Mouse (Mus musculus): ENCODE data around the gene Nkx1-1. TPM values are rescaled to one million over a fixed set of nuclear protein-coding genes. Genes with fewer than 3 reads are reported as not detected.

Gene Nkx1-1
- total RNA-seq (2023), result not detected

DNA sequence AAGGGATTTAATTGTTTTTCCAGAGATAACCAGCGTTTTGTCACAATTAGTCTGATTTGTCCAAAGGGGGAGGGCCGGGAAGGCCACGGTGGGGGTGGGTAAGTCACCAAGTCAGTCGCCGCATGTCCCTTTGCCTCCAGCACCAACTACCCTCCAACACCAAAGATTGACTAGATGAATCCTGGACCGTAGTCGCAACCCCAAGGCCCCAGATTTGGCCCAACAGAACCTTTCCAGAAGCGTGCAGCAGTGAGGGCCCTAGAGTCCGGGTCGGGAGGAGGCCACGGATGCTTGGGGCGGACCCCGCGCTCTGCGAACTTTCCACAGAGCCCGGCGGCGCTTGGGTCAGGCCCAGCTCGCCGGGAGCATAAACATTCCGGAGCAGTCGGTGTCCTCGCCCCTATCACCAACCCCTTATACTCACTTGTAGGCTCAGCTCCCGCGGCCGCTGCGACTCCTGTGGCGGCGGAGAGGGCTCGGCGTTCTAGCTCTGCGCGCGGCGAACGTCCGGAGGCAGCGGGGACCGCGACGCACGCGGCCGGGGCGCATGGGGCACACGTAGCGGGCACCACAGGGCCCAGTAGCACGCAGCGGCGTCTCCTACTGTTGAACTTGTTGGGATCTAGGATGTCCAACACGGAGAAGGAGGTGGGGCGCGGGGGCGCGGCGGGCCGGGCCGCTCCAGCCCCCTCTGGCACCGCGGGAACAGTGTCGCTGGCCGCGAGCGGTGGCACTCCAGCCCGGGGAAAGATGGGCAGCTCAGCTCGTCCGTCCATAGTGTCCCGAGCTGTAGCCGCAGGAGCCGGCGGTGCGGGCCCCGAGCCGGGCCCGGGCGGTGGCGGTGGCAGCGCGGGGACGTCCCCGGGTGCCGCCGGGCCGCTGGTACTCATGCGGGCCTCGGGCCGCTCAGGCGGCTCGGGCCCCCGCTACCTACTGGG lies at the start of gene Nkx1-1:
Gene Nkx1-1, minus strand, starts transcription at position 776 of the 938 bp plus-strand sequence.

Other genes with a start within 250 kb of the Nkx1-1 start
- under 1 TPM; 0.56 to 0.64 TPM for gene Spon2, start 215.5 kb downstream of the Nkx1-1 start, total RNA-seq (2023)
- gene Ctbp1, start 159.0 kb downstream of the Nkx1-1 start, total RNA-seq (2023), result 100 to 1,000 TPM; 227 to 240 TPM
- gene Maea, start 98.5 kb downstream of the Nkx1-1 start, total RNA-seq (2023), result 100 to 1,000 TPM in 1 of 2 experiments, 10 to 100 TPM in 1; 95.7 to 103 TPM
- gene Uvssa, start 55.4 kb downstream of the Nkx1-1 start, total RNA-seq (2023), result 10 to 100 TPM; 20.6 to 26.3 TPM
- 10 to 100 TPM; 29.5 to 44.6 TPM for gene Fam53a, start 195.7 kb upstream of the Nkx1-1 start, total RNA-seq (2023)
- 1 to 10 TPM; 1.4 to 1.9 TPM for gene Gm9903, start 195.9 kb upstream of the Nkx1-1 start, total RNA-seq (2023)
- gene Slbp, start 218.6 kb upstream of the Nkx1-1 start, total RNA-seq (2023), result 100 to 1,000 TPM in 1 of 2 experiments, 10 to 100 TPM in 1; 99.8 to 104 TPM
- 10 to 100 TPM; 12.1 to 15.6 TPM for gene Tacc3, start 224.2 kb upstream of the Nkx1-1 start, total RNA-seq (2023)
- 10 to 100 TPM; 13.9 to 16.2 TPM for gene Tmem129, start 224.4 kb upstream of the Nkx1-1 start, total RNA-seq (2023)

Data from B cell, adult 67 days (primary cell).